Mouse (Mus musculus) cerebellum, adult 2 months (tissue): ENCODE results near the gene Ppid. TPM values are rescaled to one million over a fixed set of nuclear protein-coding genes. Genes with fewer than 3 reads are reported as not detected.

ENCODE experiments used
- DNase-seq, 2 experiments: peaks; one replicate each; pipeline ENCODE4 v3.0.0; 2021
- H3K27ac ChIP-seq: fragments of 200-500 bp; 2 replicates; pipeline ENCODE4 v1.5.1; 2012; ENCODE audit warnings: low read length, control low read depth, inconsistent platforms; ENCODE audit not compliant: insufficient read depth
- H3K27me3 ChIP-seq: fragments of 200-500 bp; 2 replicates; pipeline ENCODE4 v1.6.1; 2012; ENCODE audit warnings: inconsistent platforms, mild to moderate bottlenecking, low read length, moderate library complexity; ENCODE audit not compliant: control insufficient read depth, insufficient read depth
- H3K4me1 ChIP-seq: fragments of 200-500 bp; 2 replicates; pipeline ENCODE4 v1.6.1; 2011; ENCODE audit warnings: low read length; ENCODE audit not compliant: control insufficient read depth, insufficient read depth
- H3K4me3 ChIP-seq: fragments of 200-500 bp; replicated peaks from 2 replicates; pipeline ENCODE3; 2011; ENCODE audit warnings: mild to moderate bottlenecking, low read depth, low read length, control low read depth; ENCODE audit not compliant: insufficient read depth
- CTCF ChIP-seq: fragments of 200-500 bp; IDR thresholded peaks from 2 replicates; pipeline ENCODE4 v1.5.1; 2011; ENCODE audit warnings: low read depth, mild to moderate bottlenecking, control low read depth, low read length, moderate library complexity, borderline replicate concordance; ENCODE audit not compliant: insufficient read depth
- POLR2A ChIP-seq: fragments of 200-500 bp; IDR thresholded peaks from 2 replicates; pipeline ENCODE4 v1.6.1; 2011; ENCODE audit warnings: low read length, control low read depth, borderline replicate concordance; ENCODE audit not compliant: insufficient read depth
- WGBS: fragments of 180-500 bp; shearing (Covaris S2); methylation state at CpG from one replicate; pipeline ENCODE4 v1.1.7; 2018; 5-methylcytosine and 5-hydroxymethylcytosine counted together
- polyA plus RNA-seq: library from polyadenylated mRNA; depleted of rRNA; stranded (reverse); fragments of >200 nt; gene quantifications from 2 replicates; pipeline ENCODE4 v1.2.3, GENCODE M21; 2012

The Ppid gene
- polyA plus RNA-seq, 1 experiment: 71.7 TPM

- no peak overlapping the region for H3K27ac ChIP-seq
- no peaks in the 10 kb centered on the region for H3K4me1 ChIP-seq
- no peak for TF ChIP-seq CTCF
- TF ChIP-seq POLR2A: no peak
- 47% methylated on average over 10 of the region's 10 CpGs for WGBS
- no peaks in the 10 kb centered on the region for H3K27me3 ChIP-seq
- no peak for DNase-seq
- no peak overlapping the region for H3K4me3 ChIP-seq
These were observed 15.3 kb upstream of the Ppid start for GRCm38 (mm10) chr3:79575576-79576467.

GRCm38 (mm10) chr3:79576468-79576816 is 14.7 kb upstream of the Ppid start:
- no peak for DNase-seq
- 17% methylated on average over 3 of the region's 3 CpGs for WGBS
- Histone ChIP-seq H3K27me3 (no peaks in the 10 kb centered on the region), H3K27ac (no peak overlapping the region), H3K4me3 (no peak overlapping the region), H3K4me1 (no peaks in the 10 kb centered on the region)
- TF ChIP-seq POLR2A (no peak), CTCF (no peak)

- Histone ChIP-seq H3K4me3 (no peak overlapping the region), H3K4me1 (no peaks in the 10 kb centered on the region), H3K27ac (no peak overlapping the region), H3K27me3 (no peaks in the 10 kb centered on the region)
- no peak for TF ChIP-seq CTCF
- no peak for TF ChIP-seq POLR2A
- WGBS: 20% methylated on average over 5 of the region's 5 CpGs
- DNase-seq: no peak
These were observed 14.3 kb upstream of the Ppid start for GRCm38 (mm10) chr3:79576865-79577264.

- DNase-seq: no peak
- Histone ChIP-seq H3K4me1 (no peaks in the 10 kb centered on the region), H3K4me3 (no peak overlapping the region), H3K27me3 (no peaks in the 10 kb centered on the region), H3K27ac (no peak overlapping the region)
- 86% methylated on average over 6 of the region's 6 CpGs for WGBS
- TF ChIP-seq CTCF: no peak
- TF ChIP-seq POLR2A: no peak
These were observed 13.5 kb upstream of the Ppid start for GRCm38 (mm10) chr3:79577606-79578005.

- Histone ChIP-seq H3K27me3 (no peaks in the 10 kb centered on the region), H3K4me3 (no peak overlapping the region), H3K4me1 (no peaks in the 10 kb centered on the region), H3K27ac (no peak overlapping the region)
- WGBS: 78% methylated on average over 6 of the region's 6 CpGs
- TF ChIP-seq CTCF (no peak), POLR2A (no peak)
- no peak for DNase-seq
These were observed 13.0 kb upstream of the Ppid start for GRCm38 (mm10) chr3:79578164-79578563.

- Histone ChIP-seq H3K4me1 (no peaks in the 10 kb centered on the region), H3K27ac (no peak overlapping the region), H3K4me3 (no peak overlapping the region), H3K27me3 (no peaks in the 10 kb centered on the region)
- DNase-seq: no peak
- WGBS: 81% methylated on average over 5 of the region's 5 CpGs
- no peak for TF ChIP-seq CTCF
- no peak for TF ChIP-seq POLR2A
These were observed 11.1 kb upstream of the Ppid start for GRCm38 (mm10) chr3:79579891-79580575.

GRCm38 (mm10) chr3:79586804-79587203 is 4.3 kb upstream of the Ppid start:
- no peaks in the 10 kb centered on the region for H3K27me3 ChIP-seq
- WGBS: 2% methylated on average over 6 of the region's 6 CpGs
- H3K27ac ChIP-seq: no peak overlapping the region
- peak; percentile 87 to 92 for DNase-seq
- H3K4me1 ChIP-seq: no peaks in the 10 kb centered on the region
- peak; percentile 95 for TF ChIP-seq CTCF
- TF ChIP-seq POLR2A: no peak
- H3K4me3 ChIP-seq: no peak overlapping the region

GRCm38 (mm10) chr3:79589671-79590070 is 1.5 kb upstream of the Ppid start:
- Histone ChIP-seq H3K4me1 (no peaks in the 10 kb centered on the region; the same call in 1 of the 2 replicates), H3K4me3 (no peak overlapping the region), H3K27me3 (no peaks in the 10 kb centered on the region), H3K27ac (no peak overlapping the region)
- 77% methylated on average over 2 of the region's 2 CpGs for WGBS
- TF ChIP-seq CTCF: no peak
- TF ChIP-seq POLR2A: no peak
- DNase-seq: no peak
